Mouse (Mus musculus) c-Kit-positive CD71-positive TER-119-negative erythroid progenitor cells, embryonic 14.5 days (primary cell): Measurements from ENCODE around the gene Sdhb.

ENCODE experiments used
- DNase-seq: peaks from one replicate; pipeline ENCODE4 v3.0.0-alpha.2; 2013; ENCODE audit warnings: low read depth

The Sdhb gene

DNA sequence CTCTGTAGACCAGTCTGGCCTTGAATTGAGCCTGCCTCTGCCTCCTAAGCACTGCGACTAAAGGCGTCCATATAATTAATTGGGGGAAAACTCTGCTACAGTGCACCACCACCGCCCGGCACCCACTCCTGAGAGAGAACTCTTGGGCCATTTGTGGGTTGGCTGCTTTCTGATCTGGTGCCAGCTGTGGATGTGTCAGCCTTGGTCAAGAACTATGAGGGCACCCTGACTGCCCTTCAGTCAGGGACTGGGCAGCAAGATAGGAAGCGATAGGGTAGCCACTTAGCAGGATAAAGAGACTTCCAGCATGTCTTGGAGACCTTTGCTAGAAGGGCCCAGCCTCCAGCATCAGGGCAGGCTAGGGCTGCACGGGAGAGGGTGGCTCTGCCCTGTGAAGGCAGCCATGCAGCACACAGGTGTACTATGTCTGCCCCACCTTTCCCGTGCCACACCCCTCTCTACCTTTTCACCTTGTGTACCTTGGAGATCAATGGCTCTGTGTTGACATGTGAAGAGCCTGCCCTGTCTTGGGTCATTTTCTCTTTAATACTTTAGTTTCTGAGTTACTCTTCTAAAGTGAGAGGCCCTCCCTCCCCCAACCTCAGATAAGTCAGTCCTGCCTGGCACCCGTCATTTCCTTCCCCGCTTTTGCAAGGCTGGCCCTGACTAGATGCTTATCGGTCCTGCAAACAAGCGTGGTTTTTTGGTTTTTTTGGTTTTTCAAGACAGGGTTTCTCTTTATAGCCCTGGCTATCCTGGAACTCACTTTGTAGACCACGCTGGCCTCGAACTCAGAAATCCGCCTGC is 17.1 kb downstream of the Sdhb start:
- no peak for DNase-seq

- DNase-seq, result no peak
Observed at GRCm38 (mm10) chr4:140981605-140982004, 20.6 kb downstream of the Sdhb start.

DNA sequence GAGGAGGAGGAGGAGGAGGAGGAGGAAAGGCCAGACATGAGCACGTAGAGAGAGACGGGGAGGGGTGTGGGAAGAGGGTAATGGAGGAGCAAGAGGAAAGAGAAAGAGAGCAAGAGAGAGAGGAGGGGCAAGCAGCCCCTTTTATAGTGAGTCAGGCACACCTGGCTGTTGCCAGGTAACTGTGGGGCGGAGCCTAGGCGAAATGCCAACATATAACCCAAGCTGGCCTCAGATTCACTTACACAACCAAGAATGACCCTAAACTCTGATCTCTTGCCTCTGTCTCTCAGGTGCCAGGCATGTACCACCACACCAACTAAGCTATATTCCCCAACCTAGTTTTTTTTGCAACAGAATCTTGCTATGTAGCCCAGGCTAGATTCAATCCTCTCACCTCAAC is 21.8 kb downstream of the Sdhb start:
- DNase-seq, result no peak

DNA sequence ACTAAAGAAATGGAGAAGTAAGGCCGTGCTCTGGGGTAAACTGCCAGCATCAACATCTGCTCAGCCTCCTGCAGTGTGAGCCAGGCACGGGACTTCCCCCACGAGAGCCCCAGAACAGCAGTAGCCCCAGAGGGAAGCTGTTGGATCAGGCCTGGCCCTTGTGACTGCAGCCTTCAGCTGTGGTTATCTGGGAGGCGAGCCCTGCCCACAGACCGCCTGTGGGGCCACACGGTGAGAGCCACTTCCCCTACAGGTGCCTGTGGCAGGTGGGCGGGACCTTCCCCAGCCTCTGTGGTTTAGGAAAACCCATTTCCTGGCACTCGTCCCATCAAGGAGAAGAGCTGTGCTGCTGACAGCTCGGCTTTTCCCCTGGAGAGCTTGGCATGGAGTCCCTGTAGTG is 22.4 kb downstream of the Sdhb start:
- DNase-seq, result no peak

GRCm38 (mm10) chr4:140984544-140984943 is 23.5 kb downstream of the Sdhb start:
- DNase-seq, result no peak

- DNase-seq, result no peak
Observed at GRCm38 (mm10) chr4:140986024-140986710, 25.2 kb downstream of the Sdhb start.

- DNase-seq, result peak; percentile 65
Observed at GRCm38 (mm10) chr4:140986711-140987395, 25.9 kb downstream of the Sdhb start, which contains the start of gene Atp13a2. Gene Atp13a2, plus strand, starts transcription at chr4:140986873.

DNA sequence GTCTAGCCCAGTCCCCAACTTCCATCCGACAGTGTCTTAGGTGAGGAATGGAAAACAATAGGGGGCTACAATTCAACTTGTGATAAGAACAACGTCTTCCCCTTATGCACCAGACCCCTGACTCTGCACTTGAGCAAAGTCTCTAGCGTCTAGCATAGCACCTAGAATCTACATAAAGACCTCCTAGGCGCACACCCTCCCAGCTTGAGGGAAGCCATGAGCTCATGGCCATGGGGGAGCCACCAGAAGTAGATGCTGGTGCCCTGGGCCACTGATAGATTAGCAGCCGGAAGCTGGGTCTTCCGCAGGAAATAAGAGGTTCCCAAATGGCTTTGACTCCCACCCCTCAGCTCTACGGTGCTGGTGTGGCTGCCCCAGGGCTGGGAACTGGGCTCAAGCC is 26.5 kb downstream of the Sdhb start:
- no peak for DNase-seq

DNA sequence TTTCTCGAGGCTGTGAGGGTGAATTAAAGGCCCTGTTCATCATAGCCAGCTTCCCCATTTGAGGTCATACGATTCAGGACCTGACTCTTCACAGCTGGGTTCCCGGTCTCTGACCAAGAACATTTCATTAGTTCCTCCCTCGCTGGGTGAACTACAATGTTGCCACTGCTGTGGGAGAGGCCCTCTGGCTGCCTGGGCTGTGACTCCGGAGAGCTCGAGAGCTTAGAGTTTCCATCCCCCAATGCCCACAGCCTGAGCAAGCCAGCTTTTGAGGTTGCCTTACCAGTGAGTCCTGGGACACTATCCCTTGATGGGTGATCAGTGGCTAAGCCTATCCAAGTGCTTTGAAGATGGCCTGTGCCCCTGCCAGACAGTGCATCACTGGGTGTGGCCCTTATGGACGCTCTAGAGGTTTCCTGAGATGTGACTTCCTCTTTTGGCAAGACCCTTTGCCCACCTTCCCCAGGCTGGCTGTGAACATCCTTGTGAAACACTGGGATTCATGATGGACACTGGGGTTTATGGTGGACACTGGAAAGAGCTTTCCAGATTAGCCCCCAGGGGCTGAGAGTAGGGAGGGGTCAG is 27.8 kb downstream of the Sdhb start:
- DNase-seq, result no peak

DNA sequence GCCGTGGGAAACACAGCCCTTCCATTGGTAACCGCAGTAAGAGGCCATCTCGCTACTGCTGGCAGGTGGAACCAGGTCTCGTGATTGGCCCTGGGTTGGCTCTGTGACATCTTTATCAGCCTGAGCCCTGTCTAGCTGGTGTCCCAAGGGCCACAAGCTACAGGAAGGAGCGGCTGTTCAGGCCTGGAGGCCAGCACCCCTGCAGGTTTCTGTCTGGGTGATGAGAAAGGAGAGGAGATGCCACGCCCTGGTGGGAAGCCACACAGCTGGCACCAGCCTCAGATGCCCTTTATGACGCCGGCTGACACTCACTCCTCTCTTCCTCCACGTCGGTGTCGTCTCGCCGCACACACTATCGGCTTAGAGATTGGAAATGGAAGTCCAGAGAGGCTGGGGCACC is 28.4 kb downstream of the Sdhb start:
- no peak for DNase-seq

- DNase-seq, result no peak
Observed at GRCm38 (mm10) chr4:140992215-140992614, 31.2 kb downstream of the Sdhb start.

DNA sequence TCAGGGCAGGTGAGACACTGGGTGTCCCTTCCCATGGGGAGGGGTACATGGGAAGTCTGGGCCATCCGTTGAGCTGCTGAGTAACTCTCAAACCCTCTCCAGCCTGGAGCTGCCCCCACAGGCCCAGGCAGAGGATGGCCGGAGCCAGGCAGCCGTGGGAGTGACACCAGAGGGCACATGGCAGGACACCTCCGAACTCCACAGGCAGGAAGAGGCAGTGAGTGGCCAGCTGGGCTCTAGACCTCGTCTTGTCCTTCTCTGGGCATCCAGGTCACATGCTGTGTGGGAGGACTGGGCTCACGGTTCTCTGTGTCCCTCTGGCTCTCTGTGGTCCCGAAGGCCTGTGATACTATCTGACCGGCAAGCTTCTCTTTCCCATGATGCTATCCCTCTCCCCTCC is 32.8 kb downstream of the Sdhb start:
- DNase-seq, result no peak

GRCm38 (mm10) chr4:140995811-140996210 is 34.8 kb downstream of the Sdhb start:
- no peak for DNase-seq

GRCm38 (mm10) chr4:140996812-140997211 is 35.8 kb downstream of the Sdhb start:
- no peak for DNase-seq

- no peak for DNase-seq
Observed at GRCm38 (mm10) chr4:141005983-141006382, 45.0 kb downstream of the Sdhb start.

- DNase-seq, result peak; percentile 39
Observed at GRCm38 (mm10) chr4:141008028-141008427, 47.0 kb downstream of the Sdhb start.

DNA sequence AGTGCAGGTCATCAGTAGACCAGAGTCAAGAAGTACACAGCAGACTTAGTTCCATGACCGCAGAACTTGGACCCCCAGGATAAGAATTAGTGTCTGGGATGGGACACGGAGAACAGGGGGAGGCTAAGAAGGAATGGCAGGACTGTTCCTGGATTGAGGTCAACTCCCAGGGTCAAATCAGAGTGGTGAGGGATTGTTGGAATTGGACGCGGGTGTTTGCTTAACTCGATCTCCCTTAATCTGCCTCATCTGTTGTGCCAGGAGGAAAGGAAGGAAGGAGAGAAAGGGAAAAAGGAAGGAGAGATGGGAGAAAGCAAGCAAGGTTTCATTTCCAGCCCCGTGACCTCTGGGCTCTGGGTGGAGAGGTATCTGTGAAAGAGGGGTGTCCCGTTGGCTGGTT is 49.1 kb downstream of the Sdhb start, which contains the start of gene Mfap2:
Gene Mfap2, plus strand, starts transcription at position 301 of the 400 bp plus-strand sequence.
- DNase-seq, result no peak

GRCm38 (mm10) chr4:141010526-141010925 is 49.5 kb downstream of the Sdhb start:
- DNase-seq, result no peak

GRCm38 (mm10) chr4:141010941-141011429 is 50.0 kb downstream of the Sdhb start:
- no peak for DNase-seq

- no peak for DNase-seq
Observed at GRCm38 (mm10) chr4:141011556-141012328, 50.7 kb downstream of the Sdhb start.

DNA sequence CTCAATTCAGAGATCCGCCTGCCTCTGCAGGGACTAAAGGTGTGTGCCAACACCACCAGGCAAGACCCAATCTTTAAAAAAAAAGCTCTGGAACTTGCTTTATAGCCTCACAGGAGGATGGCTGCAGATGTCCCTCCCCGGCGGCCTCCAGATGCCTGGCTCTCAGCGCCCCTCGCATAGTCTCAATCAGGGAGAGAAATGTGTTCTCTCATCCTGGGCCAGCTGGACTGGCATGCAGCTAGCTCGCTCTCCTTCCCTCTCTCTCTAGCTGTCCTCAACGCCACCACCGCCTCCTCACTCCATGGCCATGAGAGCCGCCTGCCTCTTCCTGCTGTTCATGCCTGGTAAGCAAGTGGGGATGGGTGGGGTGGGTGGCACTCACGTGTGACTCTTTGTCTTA is 51.6 kb downstream of the Sdhb start:
- no peak for DNase-seq
